Mouse (Mus musculus): Measurements from ENCODE around the gene Setx.
"Not testable (repeated sequence)": the region's sequence is repeated elsewhere in the genome, so short reads cannot be mapped to it uniquely, and the experiment has no call there.

The Setx gene

GRCm38 (mm10) chr2:29123907-29124569, at the start of gene Setx:
TSS of gene Setx (plus strand) at chr2:29124181.
- DNase-seq, result peak; percentile 45

GRCm38 (mm10) chr2:29074676-29075075, 49.3 kb upstream of the Setx start:
- DNase-seq, result no peak

- no peak for DNase-seq
Observed at GRCm38 (mm10) chr2:29075331-29076070, 48.5 kb upstream of the Setx start.

DNA sequence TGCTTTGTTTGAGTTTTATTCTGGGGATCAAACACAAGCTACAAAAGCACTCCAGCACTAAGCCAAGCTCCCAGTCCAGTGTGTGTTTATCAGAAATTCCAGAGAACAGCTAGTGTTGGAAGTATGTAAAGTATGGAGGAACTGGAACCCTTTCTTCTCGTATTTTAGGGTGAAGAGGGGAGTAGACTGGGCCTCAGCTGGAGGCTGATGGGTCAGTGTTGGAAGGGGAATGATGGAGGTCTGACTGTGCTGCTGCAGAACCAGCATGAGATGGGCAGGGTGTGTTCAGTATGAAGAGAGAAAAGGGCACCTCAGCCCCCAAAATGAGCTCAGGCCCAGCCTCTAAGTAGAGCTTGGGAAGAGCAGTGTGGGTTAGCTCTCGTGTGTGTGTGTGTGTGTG, 47.8 kb upstream of the Setx start:
- no peak for DNase-seq

DNA sequence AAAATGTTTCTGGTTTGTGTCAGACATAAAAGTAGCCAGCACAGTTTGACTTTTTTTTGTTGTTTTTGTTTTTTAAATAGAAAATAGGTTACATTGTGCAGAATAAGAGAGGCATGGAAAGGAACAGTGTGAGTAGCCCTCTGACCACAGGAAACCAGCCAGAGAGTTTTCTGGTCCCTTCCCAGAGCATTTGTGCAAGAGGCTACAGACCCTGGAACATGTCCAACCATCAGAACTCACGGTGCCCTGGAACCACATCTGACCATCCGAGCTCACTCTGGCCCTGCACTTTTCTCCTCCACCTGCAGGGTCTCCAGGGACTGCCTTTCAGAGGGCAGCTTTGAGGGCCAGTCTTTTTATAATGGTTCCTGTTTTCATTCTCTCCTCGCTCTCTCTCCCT, 42.0 kb upstream of the Setx start:
- no peak for DNase-seq

- no peak for DNase-seq
Observed at GRCm38 (mm10) chr2:29086026-29086425, 38.0 kb upstream of the Setx start.

DNA sequence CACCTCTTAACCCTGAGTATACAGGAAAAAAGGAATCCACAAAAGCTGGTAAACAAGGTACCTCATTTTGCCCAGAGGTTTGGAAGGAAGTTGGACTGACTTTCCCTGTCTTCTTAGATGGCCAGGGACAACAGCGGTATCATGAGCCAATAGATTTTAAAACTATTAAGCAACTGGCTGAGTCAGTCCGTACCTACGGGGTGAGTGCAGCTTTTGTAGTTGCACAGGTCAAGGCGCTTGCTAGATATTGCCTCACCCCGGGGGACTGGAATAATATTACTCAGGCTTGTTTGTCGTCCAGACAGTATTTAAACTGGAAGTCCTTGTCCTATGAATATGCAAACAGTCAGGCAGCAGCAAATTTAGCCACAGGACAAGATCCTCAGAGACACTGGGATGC, 34.7 kb upstream of the Setx start:
- DNase-seq, result not testable (repeated sequence)

- DNase-seq, result no peak
Observed at GRCm38 (mm10) chr2:29095674-29096073, 28.3 kb upstream of the Setx start.

- DNase-seq, result no peak
Observed at GRCm38 (mm10) chr2:29096751-29097150, 27.2 kb upstream of the Setx start.

DNA sequence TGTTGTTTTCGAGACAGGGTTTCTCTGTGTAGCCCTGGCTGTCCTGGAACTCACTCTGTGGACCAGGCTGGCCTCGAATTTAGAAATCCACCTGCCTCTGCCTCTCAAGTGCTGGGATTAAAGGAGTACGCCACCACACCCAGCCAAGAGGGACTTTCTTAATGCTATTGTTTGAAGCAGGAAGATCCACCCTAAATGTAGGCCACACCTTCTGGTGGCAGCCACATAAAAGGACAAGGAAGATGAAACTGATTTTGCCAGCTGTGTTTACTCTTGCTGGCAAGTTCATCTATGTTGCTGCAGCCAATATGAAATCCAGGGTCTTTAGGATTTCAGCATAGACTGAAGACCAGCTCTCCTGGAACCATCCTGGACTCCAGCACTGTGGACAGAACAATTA, 26.5 kb upstream of the Setx start:
- DNase-seq, result no peak

GRCm38 (mm10) chr2:29097955-29098354, 26.0 kb upstream of the Setx start:
- not testable (repeated sequence) for DNase-seq

- DNase-seq, result no peak
Observed at GRCm38 (mm10) chr2:29098786-29099185, 25.2 kb upstream of the Setx start.

DNA sequence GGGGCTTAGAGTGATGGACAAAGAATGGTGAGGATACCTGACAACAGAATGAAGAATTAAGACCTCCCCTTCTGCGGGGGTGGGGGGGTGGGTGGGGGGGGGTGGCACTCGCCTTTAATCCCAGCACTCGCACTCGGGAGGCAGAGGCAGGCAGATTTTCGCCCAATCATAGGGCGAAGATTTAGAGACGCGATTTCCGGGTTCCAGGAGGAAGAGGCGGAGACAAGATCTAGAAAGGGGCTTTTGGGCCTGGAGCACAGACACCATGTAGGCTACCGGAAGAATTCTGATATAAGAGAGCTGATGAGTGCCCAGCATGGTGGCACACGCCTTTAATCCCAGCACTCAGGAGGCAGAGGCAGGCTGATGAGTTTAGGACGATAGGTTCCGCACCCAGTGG, 24.3 kb upstream of the Setx start:
- DNase-seq, result no peak

- DNase-seq, result no peak
Observed at GRCm38 (mm10) chr2:29100822-29101534, 23.0 kb upstream of the Setx start.

DNA sequence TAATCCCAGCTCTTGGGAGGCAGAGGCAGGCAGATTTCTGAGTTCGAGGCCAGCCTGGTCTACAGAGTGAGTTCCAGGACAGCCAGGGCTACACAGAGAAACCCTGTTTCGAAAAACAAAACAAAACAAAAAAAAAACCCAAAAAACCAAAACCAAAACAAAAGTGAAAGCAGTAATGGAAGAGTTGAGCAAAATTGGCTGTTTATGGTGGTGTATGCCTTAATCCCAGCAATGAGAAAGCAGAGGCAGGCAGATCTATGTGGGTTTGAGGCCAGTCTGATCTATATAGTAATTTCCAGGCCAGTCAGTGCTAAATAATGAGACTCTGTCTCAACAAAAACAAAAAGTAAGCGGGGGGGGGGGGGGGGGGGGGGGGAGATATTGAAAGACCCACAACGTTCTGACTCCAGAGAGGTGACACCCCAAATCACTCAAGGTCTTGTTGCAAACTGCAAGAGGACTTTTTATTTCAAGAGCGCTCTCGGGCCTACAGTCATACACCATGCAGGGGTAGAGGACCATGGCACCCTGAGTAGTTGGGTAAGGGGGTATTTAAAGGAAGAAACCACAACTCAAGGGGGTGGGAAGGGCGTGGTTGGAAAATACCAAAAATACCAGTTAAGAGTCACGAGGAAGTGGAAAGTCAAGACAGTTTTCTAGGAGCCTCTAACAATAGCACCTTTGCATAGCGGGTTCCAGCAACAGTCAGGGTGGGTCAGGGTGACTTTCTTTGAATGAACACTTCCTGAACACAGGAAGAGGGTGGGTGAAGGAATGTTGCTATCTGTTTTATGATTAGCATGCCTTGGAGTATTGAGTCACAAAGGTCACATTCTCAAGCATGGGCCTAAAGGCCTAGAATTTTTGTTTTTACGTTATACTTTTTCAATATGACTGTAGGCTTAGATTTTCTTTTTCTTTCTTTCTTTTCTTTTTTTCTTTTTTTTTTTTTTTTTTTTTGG, 21.3 kb upstream of the Setx start:
- DNase-seq, result not testable (repeated sequence)

- no peak for DNase-seq
Observed at GRCm38 (mm10) chr2:29120969-29121368, 3.0 kb upstream of the Setx start.

DNA sequence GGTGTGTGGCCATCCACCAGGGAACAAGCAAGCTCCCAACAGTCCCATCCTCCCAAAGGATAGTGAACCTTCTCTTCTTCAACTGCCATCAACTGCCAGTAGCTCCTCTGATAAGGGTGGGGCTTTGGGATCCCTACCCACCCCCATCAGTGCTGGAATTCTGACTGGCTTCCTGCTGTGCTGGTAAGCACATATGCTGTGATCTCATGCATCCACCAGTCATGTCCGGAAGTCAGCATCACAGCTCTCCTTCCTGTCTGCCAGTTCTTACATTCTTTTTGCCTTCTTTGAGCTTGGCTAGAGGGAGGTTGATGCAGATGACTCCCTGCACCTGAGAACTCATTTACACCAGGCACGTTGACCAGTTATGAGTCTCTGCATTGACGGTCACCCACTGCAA, 1.5 kb upstream of the Setx start:
- peak; percentile 21 for DNase-seq

GRCm38 (mm10) chr2:29124571-29124935, 572 bp downstream of the Setx start:
- DNase-seq, result no peak

DNA sequence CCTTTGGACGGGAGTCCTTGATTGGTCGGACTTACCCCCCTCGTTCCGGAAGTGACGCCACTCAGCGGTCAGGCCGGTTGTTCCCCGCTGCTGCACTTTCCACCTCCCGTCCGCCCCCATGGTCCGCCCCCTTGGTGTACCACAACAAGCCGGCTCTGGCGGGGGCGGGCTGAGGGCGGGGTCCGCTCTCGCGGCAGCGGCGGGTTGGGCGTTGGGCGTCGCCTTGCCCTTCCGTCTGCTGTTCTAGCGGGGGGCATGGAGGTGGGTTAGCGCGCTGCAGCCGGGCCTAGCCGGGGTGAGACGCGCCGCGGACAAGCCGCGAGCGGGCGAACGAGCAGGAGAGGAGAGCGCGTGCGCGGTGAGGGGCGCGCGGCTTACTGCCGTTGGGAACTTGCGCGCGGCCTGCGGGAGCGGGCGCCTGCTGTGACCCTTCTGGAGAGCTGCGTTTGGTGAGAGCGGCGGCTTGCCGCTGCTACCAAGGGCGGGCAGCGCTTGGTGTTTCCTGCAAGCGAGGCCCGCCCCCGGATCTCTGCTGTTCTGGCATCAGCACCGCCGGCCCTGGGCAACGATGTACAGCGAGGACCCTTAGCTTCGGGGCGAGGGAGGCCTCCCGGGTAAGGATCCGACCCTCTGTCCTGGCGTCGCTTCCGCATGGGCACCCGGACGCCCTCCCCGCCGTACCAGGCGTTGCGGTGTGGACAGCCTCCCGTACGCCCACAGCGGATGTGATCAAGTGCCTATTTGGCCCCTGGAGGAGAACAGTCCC, 1.1 kb downstream of the Setx start:
- DNase-seq, result peak; percentile 98

GRCm38 (mm10) chr2:29130118-29130899, 6.3 kb downstream of the Setx start:
- no peak for DNase-seq

DNA sequence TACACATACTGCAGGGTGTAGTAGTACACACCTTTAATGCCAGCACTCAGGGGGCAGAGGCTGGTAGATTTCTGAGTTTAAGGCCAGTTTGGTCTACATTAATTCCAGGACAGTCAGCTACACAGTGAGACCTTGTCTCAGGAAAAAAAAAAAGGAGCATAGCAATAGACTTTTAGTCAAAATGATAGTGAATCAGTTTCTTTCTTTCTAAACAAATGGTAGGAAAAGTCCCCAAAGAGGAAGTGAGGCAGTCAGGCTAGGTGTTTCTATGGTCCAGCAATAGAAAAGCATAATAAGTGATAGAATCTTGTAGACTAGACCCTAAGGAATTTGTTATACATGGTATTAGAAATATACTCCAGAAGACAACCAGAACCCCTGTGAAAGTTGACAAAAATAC, 11.2 kb downstream of the Setx start:
- no peak for DNase-seq
